Mouse (Mus musculus) testis, postnatal 14 days (tissue): ENCODE results near the gene Gm21976.
A peak's percentile ranks its signal among the peaks of the same experiment; 100 is the strongest.

Experiments used
- DNase-seq: peaks from one replicate; pipeline ENCODE4 v3.0.0; 2021; ENCODE audit warnings: low spot score

Gm21976 gene

GRCm38 (mm10) chr13:98354090-98354801 is 74.6 kb downstream of the Gm21976 start, which contains the start of gene Foxd1:
Gene Foxd1, plus strand, starts transcription at chr13:98354242.
- peak; percentile 39 for DNase-seq

DNA sequence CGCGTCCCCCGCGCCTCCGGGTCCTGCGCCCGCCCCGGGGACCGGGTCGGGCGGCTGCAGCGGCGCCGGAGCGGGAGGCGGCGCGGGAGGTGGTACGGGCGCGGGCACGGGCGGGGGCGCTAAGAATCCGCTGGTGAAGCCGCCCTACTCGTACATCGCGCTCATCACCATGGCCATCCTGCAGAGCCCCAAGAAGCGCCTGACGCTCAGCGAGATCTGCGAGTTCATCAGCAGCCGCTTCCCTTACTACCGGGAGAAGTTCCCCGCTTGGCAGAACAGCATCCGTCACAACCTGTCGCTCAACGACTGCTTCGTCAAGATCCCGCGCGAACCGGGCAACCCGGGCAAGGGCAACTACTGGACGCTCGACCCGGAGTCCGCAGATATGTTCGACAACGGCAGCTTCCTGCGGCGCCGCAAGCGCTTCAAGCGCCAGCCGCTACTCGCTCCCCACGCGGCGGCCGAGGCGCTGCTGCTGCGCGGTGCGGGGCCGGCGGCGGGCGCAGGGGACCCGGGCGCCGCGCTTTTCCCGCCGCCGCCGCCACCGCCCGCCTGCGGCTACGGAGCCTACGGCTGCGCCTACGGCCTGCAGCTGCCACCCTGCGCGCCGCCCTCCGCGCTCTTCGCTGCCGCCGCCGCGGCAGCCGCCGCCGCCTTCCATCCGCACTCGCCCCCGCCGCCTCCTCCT is 75.3 kb downstream of the Gm21976 start:
- DNase-seq = peak; percentile 32

DNA sequence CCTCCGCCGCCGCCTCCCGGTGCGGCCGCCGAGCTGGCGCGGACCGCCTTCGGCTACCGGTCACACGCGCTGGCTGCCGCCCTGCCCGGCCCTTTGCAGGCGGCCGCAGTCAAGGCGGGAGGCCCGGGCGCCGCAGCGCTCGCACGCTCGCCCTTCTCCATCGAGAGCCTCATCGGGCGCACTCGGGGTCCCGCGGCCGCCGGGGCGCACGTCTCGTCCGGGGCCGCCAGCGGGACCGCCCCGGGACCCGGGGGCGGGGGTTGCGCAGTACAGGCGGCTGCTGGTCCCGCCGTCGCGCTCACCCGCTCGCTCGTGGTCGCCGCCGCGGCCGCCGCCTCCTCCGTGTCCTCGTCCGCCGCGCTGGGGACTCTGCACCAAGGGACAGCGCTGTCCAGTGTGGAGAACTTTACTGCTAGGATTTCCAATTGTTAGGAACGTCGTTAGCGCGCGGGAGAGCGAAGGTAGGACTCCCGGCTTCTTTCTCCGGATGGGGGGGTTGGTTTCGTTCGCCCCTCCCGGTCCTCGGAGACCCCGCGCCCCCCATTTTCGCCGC is 75.9 kb downstream of the Gm21976 start:
- no peak for DNase-seq

DNA sequence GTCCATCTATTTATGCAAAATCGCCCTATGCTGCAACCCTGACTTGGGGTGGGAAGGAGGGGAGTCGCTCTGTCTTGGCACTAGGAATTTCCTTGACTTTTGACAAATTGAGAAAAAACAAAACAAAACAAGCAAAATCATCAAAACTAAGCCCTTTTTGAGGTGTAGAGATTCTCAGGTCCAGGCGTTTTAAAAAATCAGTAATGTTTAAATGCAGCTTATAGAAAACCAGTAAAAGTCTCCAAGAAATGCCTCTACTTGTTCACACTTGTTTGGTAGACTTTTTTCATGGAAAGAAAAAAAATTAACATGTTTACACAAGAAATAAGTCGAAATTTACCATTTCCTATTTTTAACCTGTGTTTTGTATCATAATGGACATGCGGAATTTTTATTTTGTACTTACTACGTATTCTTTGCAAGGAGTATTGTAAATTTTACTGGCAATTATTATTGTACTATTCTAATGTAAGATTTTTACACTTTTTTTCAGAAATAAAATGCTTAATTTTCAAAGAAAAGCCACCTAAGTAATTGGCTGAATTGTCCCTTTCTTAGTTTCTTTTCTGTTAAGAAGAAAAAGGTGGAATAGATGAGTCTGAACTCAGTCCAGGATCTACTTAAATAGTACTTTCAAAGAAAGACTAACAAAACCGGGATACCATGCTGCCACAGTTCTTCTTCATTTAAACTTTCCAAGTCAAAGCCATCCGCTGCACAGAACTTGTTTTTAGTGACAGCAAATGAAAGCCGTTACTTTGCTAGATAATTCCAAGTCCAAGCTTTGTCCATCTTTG is 76.7 kb downstream of the Gm21976 start:
- DNase-seq = no peak
